Mouse (Mus musculus) kidney, adult 18-20 months (tissue): ENCODE data around the gene Dnajc10.

Source experiments
- DNase-seq: peaks from one replicate; pipeline ENCODE4 v3.0.0; 2021

Dnajc10 gene

GRCm38 (mm10) chr2:80356656-80357231 is 41.5 kb downstream of the Dnajc10 start:
- DNase-seq: no peak

GRCm38 (mm10) chr2:80371458-80371857 is 56.2 kb downstream of the Dnajc10 start:
- no peak for DNase-seq

DNA sequence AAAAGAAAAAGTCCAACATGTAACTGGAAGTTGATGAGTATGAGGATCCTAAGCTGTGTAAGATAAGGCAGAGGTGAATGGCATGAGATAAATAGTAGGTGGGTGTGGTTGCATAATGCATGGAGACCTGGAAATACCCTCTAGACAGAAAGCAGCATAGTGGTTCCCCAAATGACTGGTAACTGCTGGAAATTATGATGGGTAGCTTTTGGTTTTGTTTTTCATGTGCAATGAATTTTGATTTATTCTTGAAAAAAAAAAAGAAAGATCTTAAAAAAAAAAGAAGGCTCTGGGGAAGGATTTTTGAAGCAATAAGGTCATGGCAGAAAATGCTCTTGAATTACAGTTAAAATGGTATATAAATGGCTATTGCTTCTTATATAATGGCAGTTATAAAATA is 59.6 kb downstream of the Dnajc10 start:
- DNase-seq: no peak

GRCm38 (mm10) chr2:80379848-80380247 is 64.6 kb downstream of the Dnajc10 start:
- no peak for DNase-seq

GRCm38 (mm10) chr2:80384447-80384846 is 69.2 kb downstream of the Dnajc10 start:
- no peak for DNase-seq

- DNase-seq: no peak
Measured at GRCm38 (mm10) chr2:80386255-80386654, 71.0 kb downstream of the Dnajc10 start.

GRCm38 (mm10) chr2:80387668-80388067 is 72.4 kb downstream of the Dnajc10 start:
- DNase-seq: no peak

- DNase-seq: no peak
Measured at GRCm38 (mm10) chr2:80388341-80388740, 73.1 kb downstream of the Dnajc10 start.

DNA sequence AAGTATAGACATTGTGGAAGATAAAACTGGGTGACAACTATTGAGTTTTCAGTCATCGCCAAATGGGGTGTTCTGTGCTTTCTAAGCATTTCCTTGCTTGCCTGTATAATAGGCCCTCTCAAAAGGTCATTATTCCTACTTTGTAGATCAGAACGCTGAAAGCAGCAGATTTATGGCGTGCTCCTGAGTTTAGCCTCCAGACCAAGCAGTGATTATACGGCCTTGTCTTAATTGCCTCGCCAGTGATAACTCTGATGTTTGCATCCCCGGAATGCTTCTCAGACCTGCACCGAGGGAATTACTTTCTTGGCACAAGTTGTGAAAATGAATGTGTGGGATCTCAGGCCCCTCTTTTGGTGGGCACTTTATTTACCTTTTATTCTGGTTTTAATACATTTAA is 80.8 kb downstream of the Dnajc10 start:
- no peak for DNase-seq

DNA sequence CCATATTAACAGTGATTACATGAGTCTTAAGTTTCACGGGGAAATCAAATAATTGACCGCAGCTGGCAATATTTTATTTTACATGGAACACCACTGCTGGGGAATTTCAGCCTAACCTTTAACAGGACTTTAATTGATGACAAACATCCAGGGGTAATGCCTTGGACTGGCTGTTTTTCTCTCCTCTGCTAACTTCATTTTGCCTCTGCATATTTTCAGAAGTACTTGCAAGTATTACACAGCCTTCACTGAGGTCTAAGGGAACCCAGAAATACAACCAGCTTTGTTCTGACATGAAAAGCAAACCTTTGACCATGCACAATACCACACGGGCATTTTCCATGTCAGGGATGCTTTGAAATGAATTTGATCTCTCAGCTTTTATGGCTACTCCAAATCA is 81.6 kb downstream of the Dnajc10 start:
- no peak for DNase-seq

- no peak for DNase-seq
Measured at GRCm38 (mm10) chr2:80398595-80399099, 83.4 kb downstream of the Dnajc10 start.
